Mouse (Mus musculus): ENCODE data around the gene Ranbp3l. TPM values are rescaled to one million over a fixed set of nuclear protein-coding genes. Genes with fewer than 3 reads are reported as not detected.
"Not testable (repeated sequence)": the region's sequence is repeated elsewhere in the genome, so short reads cannot be mapped to it uniquely, and the experiment has no call there.

The Ranbp3l gene
- polyA plus RNA-seq, 1 experiment from 2014 or later, result 0.55 TPM

DNA sequence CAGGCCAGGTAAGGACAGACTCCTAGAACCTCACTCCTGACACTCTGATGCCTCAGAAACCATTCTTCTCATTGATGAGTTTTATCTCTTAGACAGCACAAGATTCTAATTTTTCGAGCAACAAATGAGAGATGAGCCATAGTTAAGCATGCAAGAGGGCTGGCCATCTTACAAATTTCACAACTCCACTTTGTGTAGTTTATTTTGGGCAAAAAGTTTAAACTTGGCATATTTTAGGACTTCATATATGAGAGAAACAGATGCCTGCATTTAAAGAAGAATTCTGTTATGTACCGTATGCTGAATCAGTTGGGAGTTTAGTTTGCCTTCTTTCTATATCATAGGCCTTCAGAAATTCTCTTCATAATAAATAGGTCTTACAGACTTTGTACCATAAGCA lies 35.0 kb downstream of the Ranbp3l start:
- H3K36me3 ChIP-seq (replicated peaks), result no peaks in the 10 kb centered on the region
- no peaks in the 10 kb centered on the region for H3K27me3 ChIP-seq (ENCODE audit: poor library complexity, severe bottlenecking)
- no peaks in the 10 kb centered on the region for H3K9me3 ChIP-seq
- H3K27ac ChIP-seq, result no peak overlapping the region
- H3K4me3 ChIP-seq, result no peak overlapping the region
- DNase-seq (ENCODE audit: extremely low spot score, low spot score), result no peak
- no peaks in the 10 kb centered on the region for H3K4me1 ChIP-seq
- WGBS, result 86% methylated on average over 2 of the region's 2 CpGs

DNA sequence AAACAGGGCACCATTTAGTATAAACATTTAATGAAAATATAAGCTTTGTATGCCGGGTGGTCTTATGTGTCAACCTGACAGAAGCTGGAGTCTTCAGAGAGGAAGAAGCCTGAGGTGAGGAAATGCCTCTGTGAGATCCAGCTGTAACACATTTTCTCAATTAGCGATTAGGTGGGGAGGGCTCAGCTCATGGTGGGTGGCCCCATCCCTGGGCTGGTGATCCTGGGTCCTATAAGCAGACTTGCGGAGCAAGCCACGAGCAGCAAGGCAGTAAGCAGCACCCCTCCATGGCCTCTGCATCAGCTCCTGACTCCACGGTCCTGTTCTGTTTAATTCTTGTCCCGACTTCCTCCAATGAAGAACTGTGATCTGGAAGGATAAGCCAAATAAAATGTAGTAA lies 41.4 kb downstream of the Ranbp3l start:
- H3K4me1 ChIP-seq, result no peaks in the 10 kb centered on the region
- no peaks in the 10 kb centered on the region for H3K9me3 ChIP-seq
- no peak for DNase-seq (ENCODE audit: extremely low spot score, low spot score)
- no peak overlapping the region for H3K27ac ChIP-seq
- no peaks in the 10 kb centered on the region for H3K36me3 ChIP-seq (replicated peaks)
- H3K4me3 ChIP-seq, result no peak overlapping the region
- no peaks in the 10 kb centered on the region for H3K27me3 ChIP-seq (ENCODE audit: poor library complexity, severe bottlenecking)
- 67% methylated on average over 6 of the region's 6 CpGs for WGBS

DNA sequence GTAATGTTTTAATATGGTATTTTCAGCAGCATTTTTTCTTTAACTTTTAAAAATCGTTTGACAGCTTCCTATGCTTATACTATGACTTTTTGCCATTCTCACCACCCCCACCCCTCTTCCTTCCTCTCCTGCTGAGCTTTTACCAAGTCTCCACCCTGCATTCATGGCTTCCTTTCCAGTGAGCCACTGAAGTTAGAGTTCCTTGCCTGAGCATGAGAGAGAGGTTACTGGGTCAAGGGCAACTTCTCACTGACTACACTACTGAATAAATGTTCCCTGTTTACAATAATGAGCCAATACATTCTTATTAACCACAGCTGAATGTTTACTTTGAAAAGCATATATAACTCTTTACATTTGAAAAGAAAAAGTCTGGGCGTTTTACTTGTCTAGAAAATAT lies 46.8 kb downstream of the Ranbp3l start:
- no peak for DNase-seq (ENCODE audit: extremely low spot score, low spot score)
- no peak overlapping the region for H3K27ac ChIP-seq
- no peak overlapping the region for H3K4me3 ChIP-seq
- peaks cover 4% of the 10 kb centered on the region; the same call in 1 of the 2 replicates for H3K9me3 ChIP-seq
- H3K36me3 ChIP-seq (replicated peaks), result no peaks in the 10 kb centered on the region
- no peaks in the 10 kb centered on the region for H3K27me3 ChIP-seq (ENCODE audit: poor library complexity, severe bottlenecking)
- no peaks in the 10 kb centered on the region for H3K4me1 ChIP-seq
- 77% methylated on average over 2 of the region's 2 CpGs for WGBS

DNA sequence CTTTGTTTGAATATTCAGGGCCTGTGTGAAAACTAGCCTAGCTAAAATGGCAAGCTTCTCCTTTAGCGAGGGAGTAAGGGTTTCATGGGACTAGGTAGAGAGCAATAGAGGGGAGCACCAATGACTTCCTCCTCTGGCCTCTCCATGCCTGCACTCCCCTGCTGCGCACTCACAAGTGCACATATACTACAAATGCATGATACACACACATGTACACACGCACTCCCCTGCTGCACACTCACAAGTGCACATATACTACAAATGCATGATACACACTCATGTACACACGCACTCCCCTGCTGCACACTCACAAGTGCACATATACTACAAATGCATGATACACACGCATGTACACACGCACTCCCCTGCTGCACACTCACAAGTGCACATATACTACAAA lies 47.7 kb downstream of the Ranbp3l start:
- H3K4me1 ChIP-seq; DNase-seq (ENCODE audit: extremely low spot score, low spot score); H3K9me3 ChIP-seq; H3K27ac ChIP-seq; H3K27me3 ChIP-seq (ENCODE audit: poor library complexity, severe bottlenecking); H3K36me3 ChIP-seq (replicated peaks); H3K4me3 ChIP-seq: not testable (repeated sequence)
- 84% methylated on average over 6 of the region's 6 CpGs for WGBS

DNA sequence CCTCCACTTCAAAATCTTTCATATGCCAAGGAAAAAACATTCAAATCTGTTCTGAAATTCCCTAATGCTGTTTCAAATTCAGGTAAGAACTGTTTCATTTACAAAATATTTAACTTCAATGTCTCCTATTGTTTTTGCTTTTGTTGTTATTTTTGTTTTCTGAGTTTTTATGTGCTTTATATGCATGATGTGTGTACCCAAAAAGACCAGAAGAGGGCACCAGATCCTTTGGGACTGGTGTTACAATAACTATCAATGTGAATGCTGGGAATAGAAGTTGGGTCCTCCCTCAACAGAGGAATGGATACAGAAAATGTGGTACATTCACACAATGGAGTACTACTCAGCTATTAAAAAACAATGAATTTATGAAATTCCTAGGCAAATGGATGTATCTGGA lies 88.0 kb downstream of the Ranbp3l start:
- H3K36me3 ChIP-seq (replicated peaks), result no peaks in the 10 kb centered on the region
- no peak overlapping the region for H3K27ac ChIP-seq
- no peaks in the 10 kb centered on the region for H3K9me3 ChIP-seq
- no peaks in the 10 kb centered on the region for H3K27me3 ChIP-seq (ENCODE audit: poor library complexity, severe bottlenecking)
- DNase-seq (ENCODE audit: extremely low spot score, low spot score), result no peak
- no peaks in the 10 kb centered on the region for H3K4me1 ChIP-seq
- H3K4me3 ChIP-seq, result no peak overlapping the region

DNA sequence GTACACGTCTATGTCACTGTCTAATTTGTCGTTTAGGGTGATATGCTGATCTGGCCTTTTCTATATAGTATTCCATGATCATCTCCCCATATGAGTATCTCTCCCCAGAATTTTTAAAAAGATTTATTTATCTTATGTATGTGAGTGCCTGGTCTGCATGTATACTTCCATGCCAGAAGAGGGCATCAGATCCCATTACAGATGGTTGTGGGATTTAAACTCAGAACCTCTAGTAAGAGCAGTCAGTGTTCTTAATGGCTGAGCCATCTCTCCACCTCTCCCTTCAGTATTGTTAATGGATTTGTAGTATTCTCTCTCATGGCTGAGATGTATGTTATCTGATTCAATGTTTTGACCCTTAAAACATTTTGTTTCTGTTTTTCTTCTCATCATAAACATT lies 92.1 kb downstream of the Ranbp3l start:
- Histone ChIP-seq H3K36me3 (replicated peaks) (no peaks in the 10 kb centered on the region), H3K4me1 (peaks cover 6% of the 10 kb centered on the region; the same call in 1 of the 2 replicates)
- 90% methylated on average over 2 of the region's 2 CpGs for WGBS

DNA sequence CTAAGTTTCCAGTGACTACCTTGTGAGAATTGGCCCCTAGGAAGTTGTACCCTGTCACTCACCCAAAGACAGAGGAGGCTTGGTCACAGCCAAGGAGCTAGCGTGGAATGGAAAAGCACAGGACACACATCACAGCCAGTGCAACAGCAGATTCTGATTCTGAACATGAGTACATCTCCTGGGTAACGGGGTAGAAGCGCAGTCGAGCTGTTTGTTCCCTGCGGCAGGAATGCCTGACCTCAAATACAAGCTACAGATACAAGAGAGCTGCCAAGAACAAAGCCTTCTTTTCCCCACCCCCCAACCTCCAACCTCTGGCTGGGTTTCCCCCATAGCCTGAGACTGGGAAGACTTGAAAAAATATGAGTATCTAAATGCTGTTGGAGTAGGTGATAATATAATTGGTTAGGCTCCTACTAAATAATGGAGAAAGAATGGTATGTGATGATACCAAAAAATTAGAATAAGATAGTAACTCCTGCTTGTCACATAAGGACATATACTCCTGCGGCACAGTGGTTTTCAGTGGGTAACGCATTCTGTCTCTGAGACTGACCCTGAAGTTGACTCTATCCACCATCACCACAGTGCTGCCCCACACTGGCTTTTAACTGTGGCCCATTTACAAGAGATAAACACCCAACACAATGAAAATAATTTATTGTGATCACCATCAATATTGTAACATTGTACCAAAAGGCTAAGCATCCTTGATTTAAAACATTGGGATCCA lies 93.6 kb downstream of the Ranbp3l start:
- Histone ChIP-seq H3K27me3 (ENCODE audit: poor library complexity, severe bottlenecking) (no peaks in the 10 kb centered on the region), H3K9me3 (no peaks in the 10 kb centered on the region), H3K4me1 (peaks cover 6% of the 10 kb centered on the region; the same call in 1 of the 2 replicates), H3K27ac (no peak overlapping the region), H3K36me3 (replicated peaks) (no peaks in the 10 kb centered on the region), H3K4me3 (no peak overlapping the region)
- 62% methylated on average over 7 of the region's 7 CpGs for WGBS
- DNase-seq (ENCODE audit: extremely low spot score, low spot score), result no peak

More for the DNA sequence above, 92.1 kb downstream of the Ranbp3l start:
- DNase-seq (ENCODE audit: extremely low spot score, low spot score), result no peak
- H3K27me3 ChIP-seq (ENCODE audit: poor library complexity, severe bottlenecking), result no peaks in the 10 kb centered on the region
- no peak overlapping the region for H3K4me3 ChIP-seq
- H3K27ac ChIP-seq, result no peak overlapping the region
- no peaks in the 10 kb centered on the region for H3K9me3 ChIP-seq

DNA sequence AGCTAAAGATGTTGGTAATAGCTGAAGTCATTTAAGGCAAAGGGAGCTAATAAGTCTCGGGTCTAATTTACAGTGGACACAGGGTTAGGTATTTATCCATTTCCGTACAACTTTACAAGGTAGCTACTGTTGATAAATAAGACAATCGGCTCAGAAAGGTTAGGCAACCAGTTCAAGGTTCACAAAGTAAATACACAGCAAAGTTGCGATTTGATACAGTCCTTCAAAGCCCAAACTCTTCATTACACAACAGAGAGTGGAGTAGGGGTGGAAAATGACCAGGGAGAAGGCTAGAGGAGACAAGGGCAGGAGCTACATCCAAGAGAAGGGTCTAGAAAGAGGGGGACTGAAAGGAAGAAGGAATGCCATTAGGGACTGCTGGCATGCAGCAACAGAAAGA lies 101.1 kb downstream of the Ranbp3l start:
- H3K4me1 ChIP-seq, result peaks cover 34% of the 10 kb centered on the region
- H3K27me3 ChIP-seq (ENCODE audit: poor library complexity, severe bottlenecking), result peaks cover 4% of the 10 kb centered on the region; the same call in 1 of the 2 replicates
- H3K9me3 ChIP-seq, result no peaks in the 10 kb centered on the region
- 91% methylated on average over 4 of the region's 4 CpGs for WGBS
- no peak for DNase-seq (ENCODE audit: extremely low spot score, low spot score)
- no peaks in the 10 kb centered on the region for H3K36me3 ChIP-seq (replicated peaks)
- H3K27ac ChIP-seq, result no peak overlapping the region
- H3K4me3 ChIP-seq, result no peak overlapping the region

DNA sequence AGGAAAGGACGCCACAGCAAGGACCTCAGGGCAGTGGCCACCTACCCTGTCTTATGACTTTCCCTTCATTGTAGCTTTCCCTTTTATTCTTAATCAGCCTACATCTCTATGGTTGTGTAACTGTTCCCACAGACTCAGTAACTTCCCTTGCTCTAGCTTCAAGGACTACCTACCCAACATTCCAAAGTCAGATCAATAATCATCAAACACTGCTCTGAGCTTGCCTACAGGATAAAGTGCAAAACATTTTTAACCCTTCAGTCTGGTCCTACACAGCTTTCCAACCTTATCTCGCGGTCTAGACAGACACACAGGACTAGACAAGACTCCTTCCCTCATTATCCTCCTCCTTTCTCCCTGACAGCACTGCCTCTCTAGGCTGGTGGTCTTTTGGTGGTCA lies 102.6 kb downstream of the Ranbp3l start:
- peak overlapping the region; percentile 98 for H3K27ac ChIP-seq
- peak overlapping the region; percentile 94 for H3K4me3 ChIP-seq
- DNase-seq (ENCODE audit: extremely low spot score, low spot score), result no peak
- H3K36me3 ChIP-seq (replicated peaks), result no peaks in the 10 kb centered on the region
- peaks cover 4% of the 10 kb centered on the region; the same call in 1 of the 2 replicates for H3K27me3 ChIP-seq (ENCODE audit: poor library complexity, severe bottlenecking)
- peaks cover 49% of the 10 kb centered on the region for H3K4me1 ChIP-seq
- no peaks in the 10 kb centered on the region for H3K9me3 ChIP-seq
- WGBS, result 2% methylated on average over 3 of the region's 3 CpGs

DNA sequence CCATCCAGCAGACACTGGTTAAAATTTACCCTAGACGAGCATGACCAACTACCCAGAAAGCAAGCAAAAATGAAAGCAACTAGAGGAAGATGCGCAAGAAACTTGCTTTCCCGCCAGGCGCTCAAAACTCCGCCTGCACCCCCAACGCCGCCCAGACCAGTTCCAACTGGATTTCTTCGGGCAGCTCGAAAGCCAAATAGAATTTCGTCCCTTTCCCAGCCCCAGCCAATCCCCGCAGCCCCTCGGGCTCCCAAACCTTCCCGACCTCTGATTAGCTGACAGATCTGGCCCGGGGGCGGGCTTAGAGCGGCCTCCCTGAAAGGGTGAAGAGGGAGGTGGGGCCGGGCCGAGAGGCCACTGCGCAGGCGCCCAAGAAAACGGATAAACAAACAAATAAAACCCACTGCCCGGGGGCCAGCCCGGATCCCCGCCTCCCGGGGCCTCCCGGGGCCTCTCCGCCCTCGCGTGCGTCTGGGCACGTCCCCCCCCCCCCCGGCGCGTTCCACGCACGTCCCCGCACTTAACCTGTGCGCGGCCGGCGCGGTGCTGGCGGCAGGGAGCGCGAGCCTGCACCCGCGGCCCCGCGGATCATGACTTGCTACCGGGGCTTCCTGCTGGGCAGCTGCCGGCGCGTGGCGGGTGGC lies 103.3 kb downstream of the Ranbp3l start, which contains the start of gene Nadk2:
Gene Nadk2 (plus strand): TSS at position 349 of the 644 bp plus-strand sequence.
- peak within 1 kb of the TSS; percentile 98 for H3K27ac ChIP-seq
- H3K9me3 ChIP-seq, result no peaks in the 10 kb centered on the region
- no peaks in the 10 kb centered on the region for H3K36me3 ChIP-seq (replicated peaks)
- under 1% methylated on average over 50 of the region's 54 CpGs for WGBS
- peaks cover 53% of the 10 kb centered on the region for H3K4me1 ChIP-seq
- H3K4me3 ChIP-seq, result peak within 1 kb of the TSS; percentile 94
- DNase-seq (ENCODE audit: extremely low spot score, low spot score), result peak; percentile 98
- peaks cover 4% of the 10 kb centered on the region; the same call in 1 of the 2 replicates for H3K27me3 ChIP-seq (ENCODE audit: poor library complexity, severe bottlenecking)

DNA sequence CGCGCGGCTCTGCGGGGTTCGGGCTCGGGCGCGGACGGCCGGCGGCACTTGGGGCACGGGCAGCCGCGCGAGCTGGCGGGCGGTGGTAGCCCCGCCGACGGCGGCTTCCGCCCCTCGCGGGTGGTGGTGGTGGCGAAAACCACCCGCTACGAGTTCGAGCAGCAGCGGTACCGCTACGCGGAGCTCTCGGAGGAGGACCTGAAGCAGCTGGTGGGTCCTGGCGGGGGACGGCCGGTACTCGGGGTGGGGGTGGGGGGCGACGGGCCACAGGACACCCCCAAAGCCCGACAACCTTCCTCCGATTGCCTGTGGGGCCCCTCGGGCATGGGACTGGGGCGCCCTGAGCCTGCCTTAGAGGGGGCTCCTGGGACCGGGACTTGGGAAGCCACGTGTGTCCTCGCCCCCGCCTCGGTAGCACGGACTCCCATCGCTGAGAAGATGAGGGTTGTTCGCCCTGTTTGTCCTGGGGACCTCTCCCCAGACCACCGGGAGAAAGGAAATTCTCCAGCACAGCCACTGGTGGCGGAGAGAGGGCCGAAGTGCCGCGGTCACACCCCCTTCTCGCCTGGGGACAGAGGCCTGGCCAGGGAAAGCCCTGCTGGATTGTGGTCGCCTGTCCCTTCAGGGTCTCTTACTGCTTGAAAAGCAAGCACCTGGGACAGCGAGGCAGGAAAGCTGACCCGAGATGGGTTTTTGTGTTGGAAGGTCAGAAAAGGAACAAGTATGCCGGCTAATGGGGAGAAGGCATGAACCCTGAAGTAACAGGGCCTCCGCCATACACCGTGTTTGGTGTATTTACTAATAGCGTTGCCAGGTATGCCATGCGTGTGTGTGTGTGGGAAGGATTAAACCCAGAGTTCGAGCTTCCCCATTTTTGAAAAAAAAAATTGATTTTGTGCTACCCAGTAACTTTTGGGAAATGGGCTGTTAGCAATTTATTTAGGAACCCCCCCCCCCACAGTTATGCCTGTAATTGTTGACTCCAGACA lies 104.1 kb downstream of the Ranbp3l start:
- WGBS, result under 1% methylated on average over 66 of the region's 66 CpGs
- no peaks in the 10 kb centered on the region for H3K9me3 ChIP-seq
- peaks cover 4% of the 10 kb centered on the region; the same call in 1 of the 2 replicates for H3K36me3 ChIP-seq (replicated peaks)
- peaks cover 4% of the 10 kb centered on the region; the same call in 1 of the 2 replicates for H3K27me3 ChIP-seq (ENCODE audit: poor library complexity, severe bottlenecking)
- H3K4me1 ChIP-seq, result peaks cover 57% of the 10 kb centered on the region
- H3K27ac ChIP-seq, result peak overlapping the region; percentile 98
- DNase-seq (ENCODE audit: extremely low spot score, low spot score), result peak; percentile 65
- peak overlapping the region; percentile 94 for H3K4me3 ChIP-seq

DNA sequence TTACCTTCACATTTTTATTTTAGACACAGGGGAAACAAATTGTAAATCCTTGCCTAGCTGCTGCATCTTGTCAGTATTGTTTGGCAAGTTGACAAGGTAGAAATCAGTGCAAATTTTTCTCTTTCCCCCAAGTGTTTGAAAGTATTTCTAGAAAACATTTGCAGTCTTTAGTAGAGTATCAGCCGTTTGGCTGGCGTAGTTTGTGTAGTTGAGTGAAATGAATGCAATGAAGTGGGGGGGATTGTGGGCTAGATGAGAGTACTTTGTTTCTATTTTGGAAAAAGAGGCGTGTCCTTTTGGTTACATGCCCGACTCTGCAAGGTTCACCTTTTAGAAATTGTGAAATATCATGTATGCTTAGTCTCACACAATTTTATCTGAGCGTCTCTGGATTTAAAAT lies 104.9 kb downstream of the Ranbp3l start:
- peak overlapping the region; percentile 94 for H3K4me3 ChIP-seq
- WGBS, result 52% methylated on average over 5 of the region's 5 CpGs
- H3K9me3 ChIP-seq, result no peaks in the 10 kb centered on the region
- H3K27me3 ChIP-seq (ENCODE audit: poor library complexity, severe bottlenecking), result peaks cover 4% of the 10 kb centered on the region; the same call in 1 of the 2 replicates
- no peak for DNase-seq (ENCODE audit: extremely low spot score, low spot score)
- peak overlapping the region; percentile 98; the same call in 1 of the 2 replicates for H3K27ac ChIP-seq
- H3K4me1 ChIP-seq, result peaks cover 57% of the 10 kb centered on the region
- H3K36me3 ChIP-seq (replicated peaks), result peaks cover 4% of the 10 kb centered on the region; the same call in 1 of the 2 replicates
